Mouse (Mus musculus): ENCODE results near the gene Tmem52.

DNA sequence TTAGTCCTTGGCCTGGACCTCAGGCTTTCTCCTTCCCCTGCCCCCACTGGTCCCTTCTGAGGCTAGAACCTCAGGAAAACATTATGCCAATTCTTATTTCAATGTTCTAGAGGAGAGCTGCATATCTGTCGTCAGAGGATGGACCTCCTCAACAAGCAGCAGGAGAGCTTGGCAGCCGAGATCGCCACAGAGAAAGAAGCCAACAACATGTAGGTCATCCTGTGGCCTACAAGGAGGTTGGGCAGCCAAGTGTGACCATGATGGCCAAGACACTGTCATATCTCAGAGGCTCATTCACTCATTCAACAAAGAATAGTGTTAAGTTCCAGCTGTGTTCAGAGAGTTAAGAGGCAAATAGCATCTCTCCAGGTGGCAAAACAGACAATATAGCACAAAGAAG, 48.8 kb upstream of the Tmem52 start:
- no peak for TF ChIP-seq CTCF (conservative IDR thresholded peaks at IDR 0.05; ENCODE audit: insufficient read depth, insufficient read length, low read depth, low read length)
- TF ChIP-seq POLR2A (IDR thresholded peaks at IDR 0.05; ENCODE audit: low read depth, low read length) = no peak

Data from kidney, adult 2 months (tissue).